Mouse (Mus musculus) midbrain, embryonic 14.5 days (tissue): ENCODE measurements at regions not wholly inside any gene's neighbourhood (a gene's known extent, or its start where the extent isn't known, plus 50 kb on each side); places are given as distances from the start of the nearest gene placed in this dataset.
A peak's percentile ranks its signal among the peaks of the same experiment; 100 is the strongest.
"Not testable (repeated sequence)": the region's sequence is repeated elsewhere in the genome, so short reads cannot be mapped to it uniquely, and the experiment has no call there.

ENCODE experiments used
- ATAC-seq: fragments of 200-750 bp; cut with Nextera tagmentation; 2 replicates; pipeline ENCODE4 v1.8.0; 2017; ENCODE audit warnings: moderate number of reproducible peaks, moderate library complexity; ENCODE audit not compliant: low FRiP score, low TSS enrichment
- DNase-seq: peaks from one replicate; pipeline ENCODE4 v3.0.0-alpha.2; 2015
- H3K27ac ChIP-seq: fragments of 300-500 bp; sonication (generic); replicated peaks from 2 replicates; pipeline ENCODE4 v1.5.1; 2014; ENCODE audit warnings: mild to moderate bottlenecking, low read depth, low read length, moderate library complexity
- H3K27me3 ChIP-seq: fragments of 300-500 bp; sonication (generic); 2 replicates; pipeline ENCODE4 v1.6.1; 2014; ENCODE audit warnings: low read length, control low read depth, mixed read lengths; ENCODE audit not compliant: control insufficient read depth, insufficient read depth
- H3K36me3 ChIP-seq: fragments of 300-500 bp; sonication (generic); 2 replicates; pipeline ENCODE4 v1.6.1; 2014; ENCODE audit warnings: low read length, control low read depth; ENCODE audit not compliant: control insufficient read depth, insufficient read depth
- H3K4me1 ChIP-seq: fragments of 300-500 bp; sonication (generic); 2 replicates; pipeline ENCODE4 v1.6.1; 2014; ENCODE audit warnings: mild to moderate bottlenecking, antibody characterized with exemption, low read length, control low read depth; ENCODE audit not compliant: control insufficient read depth, insufficient read depth
- H3K4me2 ChIP-seq: fragments of 300-500 bp; sonication (generic); 2 replicates; pipeline ENCODE4 v1.6.1; 2014; ENCODE audit warnings: mild to moderate bottlenecking, low read length, moderate library complexity
- H3K4me3 ChIP-seq: fragments of 300-500 bp; sonication (generic); replicated peaks from 2 replicates; pipeline ENCODE4 v1.5.1; 2014; ENCODE audit warnings: low read depth, low read length
- H3K9ac ChIP-seq: fragments of 300-500 bp; sonication (generic); replicated peaks from 2 replicates; pipeline ENCODE4 v1.6.1; 2014; ENCODE audit warnings: mild to moderate bottlenecking, low read length, moderate library complexity
- H3K9me3 ChIP-seq: fragments of 300-500 bp; sonication (generic); 2 replicates; pipeline ENCODE4 v1.6.1; 2016; ENCODE audit warnings: low read length, control low read depth, mixed read lengths; ENCODE audit not compliant: control insufficient read depth
- WGBS: fragments of 180-500 bp; shearing (Covaris S2); extraction: QIAGEN DNeasy Blood & Tissue Kit; methylation state at CpG from one replicate; pipeline ENCODE4 v1.1.7; 2014; 5-methylcytosine and 5-hydroxymethylcytosine counted together

DNA sequence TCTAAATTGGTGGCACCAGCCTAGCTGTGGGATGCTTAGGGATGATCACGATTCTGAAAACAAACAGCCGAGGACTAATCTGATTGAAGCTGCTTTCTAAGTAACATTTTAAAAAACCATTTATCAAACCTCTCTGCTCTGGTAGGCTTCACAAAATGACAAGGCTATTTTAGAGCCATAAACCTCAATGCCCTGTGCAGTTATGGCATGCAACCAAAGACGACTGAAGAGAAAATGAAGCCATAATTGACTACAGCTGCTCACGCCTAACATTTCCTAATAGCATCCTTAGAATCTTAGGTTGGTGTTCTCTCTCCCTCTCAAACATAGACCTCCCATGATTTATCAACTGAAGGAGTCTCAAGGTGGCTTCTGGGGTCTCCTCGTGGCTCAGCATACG is 484.3 kb downstream of the Isl1 start:
- no peaks in the 10 kb centered on the region for H3K27me3 ChIP-seq
- ATAC-seq (no peak), DNase-seq (no peak)
- H3K36me3 ChIP-seq, result no peaks in the 10 kb centered on the region
- no peak overlapping the region for H3K9ac ChIP-seq
- H3K4me1 ChIP-seq, result no peaks in the 10 kb centered on the region
- H3K4me3 ChIP-seq, result no peak overlapping the region
- no peak overlapping the region for H3K4me2 ChIP-seq
- no peak overlapping the region for H3K27ac ChIP-seq
- WGBS, result 87% methylated on average over 6 of the region's 6 CpGs
- H3K9me3 ChIP-seq, result no peaks in the 10 kb centered on the region

GRCm38 (mm10) chr13:115822527-115822926 is 487.0 kb downstream of the Isl1 start:
- no peaks in the 10 kb centered on the region for H3K27me3 ChIP-seq
- no peak overlapping the region for H3K4me3 ChIP-seq
- no peak for DNase-seq
- no peak overlapping the region for H3K9ac ChIP-seq
- ATAC-seq, result no peak
- H3K4me2 ChIP-seq, result no peak overlapping the region
- H3K4me1 ChIP-seq, result no peaks in the 10 kb centered on the region
- H3K9me3 ChIP-seq, result no peaks in the 10 kb centered on the region
- 65% methylated on average over 1 of the region's 1 CpGs for WGBS
- no peaks in the 10 kb centered on the region for H3K36me3 ChIP-seq
- H3K27ac ChIP-seq, result no peak overlapping the region

DNA sequence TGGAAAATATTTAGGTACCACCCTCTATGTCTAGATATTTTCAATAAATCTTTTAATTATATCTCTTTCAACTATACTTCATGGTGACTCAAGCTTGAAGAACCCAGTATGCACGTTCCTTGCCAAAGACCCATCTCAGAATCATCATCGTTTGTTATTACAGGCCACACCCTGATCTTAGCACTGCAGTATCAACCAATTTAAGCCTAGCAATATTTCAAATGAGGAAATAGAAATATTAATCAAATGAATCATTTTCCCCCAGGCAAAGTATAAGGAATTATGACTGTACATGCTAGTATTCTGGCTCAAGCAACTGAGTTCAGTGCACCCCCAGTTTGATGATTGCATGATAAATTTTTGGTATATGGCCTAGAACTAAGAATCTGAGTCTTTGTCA is 495.3 kb downstream of the Isl1 start:
- Histone ChIP-seq H3K27ac (no peak overlapping the region), H3K4me1 (no peaks in the 10 kb centered on the region), H3K9me3 (no peaks in the 10 kb centered on the region), H3K4me2 (no peak overlapping the region), H3K4me3 (no peak overlapping the region), H3K9ac (no peak overlapping the region), H3K27me3 (no peaks in the 10 kb centered on the region), H3K36me3 (no peaks in the 10 kb centered on the region)
- no peak for ATAC-seq
- WGBS, result 84% methylated on average over 2 of the region's 2 CpGs
- no peak for DNase-seq

DNA sequence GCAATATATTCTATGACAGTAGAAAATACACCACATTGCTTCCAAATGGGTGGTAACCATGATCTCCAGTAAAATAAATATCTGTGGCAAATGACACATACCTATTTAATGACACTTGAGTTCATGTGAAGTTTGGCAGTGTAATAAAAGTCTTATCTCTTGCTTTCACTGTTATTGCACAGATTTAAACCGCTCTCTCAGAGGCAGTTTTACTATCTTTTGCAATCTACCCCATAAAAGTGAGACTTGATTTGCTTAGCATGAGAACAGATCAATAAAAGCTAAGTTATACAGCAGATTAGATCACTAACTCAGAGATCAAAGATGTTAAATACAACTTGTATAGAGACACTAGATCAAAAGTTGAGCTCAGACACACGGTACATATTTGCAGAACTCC is 510.2 kb downstream of the Isl1 start:
- Histone ChIP-seq H3K4me3 (no peak overlapping the region), H3K36me3 (no peaks in the 10 kb centered on the region), H3K27me3 (no peaks in the 10 kb centered on the region), H3K9me3 (no peaks in the 10 kb centered on the region), H3K27ac (no peak overlapping the region), H3K4me2 (no peak overlapping the region), H3K4me1 (no peaks in the 10 kb centered on the region), H3K9ac (no peak overlapping the region)
- ATAC-seq, result no peak
- WGBS, result 72% methylated on average over 2 of the region's 2 CpGs
- DNase-seq, result no peak

DNA sequence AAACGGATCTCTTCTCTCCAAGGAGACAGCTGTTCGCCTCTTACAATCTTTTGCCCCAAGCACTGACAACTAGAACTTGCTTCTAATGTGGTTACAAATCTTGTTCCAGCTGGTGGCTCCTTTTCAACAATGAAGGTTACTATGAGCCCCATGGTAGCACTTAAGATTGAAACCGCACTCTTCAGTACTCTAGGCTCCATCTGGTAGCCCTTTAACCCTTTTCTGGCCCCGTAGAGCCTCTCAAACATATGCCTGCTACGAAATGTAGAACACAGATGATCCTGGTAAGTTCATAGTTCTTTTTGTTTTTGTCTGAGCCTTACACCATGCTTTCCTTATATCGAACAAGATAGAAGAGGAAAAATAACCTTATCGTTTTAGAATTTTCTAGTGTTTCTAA is 558.2 kb downstream of the Isl1 start:
- DNase-seq (no peak), ATAC-seq (no peak)
- no peak overlapping the region for H3K27ac ChIP-seq
- H3K9ac ChIP-seq, result no peak overlapping the region
- WGBS, result 82% methylated on average over 7 of the region's 7 CpGs
- H3K36me3 ChIP-seq, result no peaks in the 10 kb centered on the region
- H3K9me3 ChIP-seq, result no peaks in the 10 kb centered on the region
- no peaks in the 10 kb centered on the region for H3K27me3 ChIP-seq
- H3K4me3 ChIP-seq, result no peak overlapping the region
- H3K4me2 ChIP-seq, result no peak overlapping the region
- no peaks in the 10 kb centered on the region for H3K4me1 ChIP-seq

DNA sequence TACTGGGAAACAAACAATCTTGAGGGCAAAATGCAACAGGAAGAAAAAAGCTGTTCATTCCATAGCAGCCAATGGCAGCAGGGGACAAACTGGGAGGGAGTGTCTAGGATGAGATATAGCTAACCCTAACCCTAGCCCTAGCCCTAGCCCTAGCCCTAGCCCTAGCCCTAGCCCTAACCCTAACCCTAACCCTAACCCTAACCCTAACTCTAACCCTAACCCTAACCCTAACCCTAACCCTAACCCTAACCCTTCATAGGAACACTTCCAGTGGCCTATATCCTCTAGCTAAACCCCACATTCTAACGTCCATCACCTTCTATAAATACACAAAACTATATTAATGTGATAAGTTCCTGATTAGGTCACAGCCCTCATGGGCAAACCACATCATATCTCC is 567.4 kb downstream of the Isl1 start:
- H3K27me3 ChIP-seq, H3K9me3 ChIP-seq, ATAC-seq, H3K36me3 ChIP-seq, DNase-seq, H3K9ac ChIP-seq, H3K4me3 ChIP-seq, H3K4me1 ChIP-seq, H3K4me2 ChIP-seq, H3K27ac ChIP-seq: not testable (repeated sequence)
- 76% methylated on average over 1 of the region's 1 CpGs for WGBS

GRCm38 (mm10) chr13:115727986-115728385 is 581.5 kb downstream of the Isl1 start:
- H3K27ac ChIP-seq, result no peak overlapping the region
- H3K4me2 ChIP-seq, result no peak overlapping the region
- WGBS, result 53% methylated on average over 5 of the region's 5 CpGs
- no peaks in the 10 kb centered on the region for H3K4me1 ChIP-seq
- no peak for ATAC-seq
- no peaks in the 10 kb centered on the region for H3K36me3 ChIP-seq
- DNase-seq, result peak; percentile 17
- H3K9ac ChIP-seq, result no peak overlapping the region
- H3K9me3 ChIP-seq, result no peaks in the 10 kb centered on the region
- no peaks in the 10 kb centered on the region for H3K27me3 ChIP-seq
- H3K4me3 ChIP-seq, result no peak overlapping the region

GRCm38 (mm10) chr13:115725356-115725952 is 584.0 kb downstream of the Isl1 start:
- Histone ChIP-seq H3K4me3 (no peak overlapping the region), H3K9ac (no peak overlapping the region), H3K4me1 (no peaks in the 10 kb centered on the region), H3K27ac (no peak overlapping the region), H3K9me3 (no peaks in the 10 kb centered on the region), H3K36me3 (no peaks in the 10 kb centered on the region), H3K4me2 (no peak overlapping the region), H3K27me3 (no peaks in the 10 kb centered on the region)
- peak; percentile 41 for DNase-seq
- ATAC-seq, result no peak
- 68% methylated on average over 5 of the region's 5 CpGs for WGBS

- Histone ChIP-seq H3K9ac (no peak overlapping the region), H3K36me3 (no peaks in the 10 kb centered on the region), H3K4me3 (no peak overlapping the region), H3K27ac (no peak overlapping the region), H3K4me2 (no peak overlapping the region), H3K9me3 (no peaks in the 10 kb centered on the region), H3K27me3 (no peaks in the 10 kb centered on the region), H3K4me1 (no peaks in the 10 kb centered on the region)
- WGBS, result 88% methylated on average over 2 of the region's 2 CpGs
- DNase-seq (no peak), ATAC-seq (no peak)
Observed at GRCm38 (mm10) chr13:115719276-115719675, 590.2 kb downstream of the Isl1 start.
